Mouse (Mus musculus) T-cell, adult 2 months (primary cell): ENCODE data around the gene Wscd1.

Experiments
- DNase-seq: peaks from one replicate; pipeline ENCODE4 v3.0.0; 2022; ENCODE audit warnings: low spot score

Gene Wscd1

DNA sequence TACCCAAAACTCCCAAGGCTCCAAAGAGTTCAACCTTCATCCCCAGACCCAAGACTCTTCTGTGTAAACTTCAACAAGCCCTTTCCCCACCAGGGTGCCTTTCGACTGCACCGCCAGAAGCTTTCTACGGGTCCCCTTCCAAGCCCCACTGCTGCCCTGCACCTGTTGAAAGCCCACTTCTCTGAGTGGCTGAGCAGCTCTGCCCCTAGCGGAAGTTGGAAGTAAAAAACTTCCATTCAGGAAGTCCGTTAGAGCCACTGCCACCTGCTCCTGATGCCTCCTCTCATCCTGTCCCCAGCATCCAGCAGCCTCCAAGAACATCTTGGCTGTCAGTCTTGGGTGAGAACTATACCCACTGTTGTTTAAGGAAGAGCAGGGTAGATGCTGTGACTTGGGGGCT lies at the start of gene Wscd1:
Wscd1 (plus strand) TSS at position 250 of the 400 bp plus-strand sequence.
- DNase-seq = no peak

DNA sequence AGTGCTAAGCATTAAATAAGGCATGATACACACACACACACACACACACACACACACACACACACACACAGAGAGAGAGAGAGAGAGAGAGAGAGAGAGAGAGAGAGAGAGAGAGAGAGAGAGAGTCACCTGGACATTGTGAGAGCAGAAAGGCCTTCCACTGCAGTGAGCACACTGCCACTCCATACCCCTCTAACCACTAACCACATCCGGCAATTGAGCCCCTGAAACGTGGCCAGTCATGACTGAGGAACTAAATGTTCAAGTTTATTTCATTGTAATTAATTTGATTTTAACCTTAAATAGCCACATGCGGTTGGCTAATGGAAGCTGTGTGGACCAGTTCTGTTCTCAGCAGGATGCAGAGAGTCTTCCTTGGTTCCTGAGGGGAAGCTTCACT lies 21.7 kb upstream of the Wscd1 start:
- DNase-seq = peak; percentile 8

DNA sequence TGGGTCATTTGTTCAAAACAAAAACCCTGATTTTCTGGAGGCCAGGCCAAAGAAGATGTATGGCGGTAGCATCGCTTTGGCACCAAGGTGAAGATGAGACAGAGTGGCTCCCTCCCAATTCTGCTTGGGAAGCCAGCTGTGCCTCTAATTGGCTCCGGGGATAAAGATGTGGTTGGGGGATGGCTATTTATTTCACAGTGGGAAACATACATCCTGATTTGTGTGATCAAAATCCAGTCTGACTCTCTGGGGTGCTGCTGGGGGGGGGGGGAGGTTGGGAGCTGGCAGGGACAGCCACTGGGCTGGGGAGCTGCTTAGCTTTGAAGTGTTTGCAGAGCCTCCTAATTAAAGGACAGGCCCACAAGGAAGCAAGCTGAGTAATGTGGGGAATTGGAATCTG lies 20.4 kb upstream of the Wscd1 start:
- DNase-seq = no peak

DNA sequence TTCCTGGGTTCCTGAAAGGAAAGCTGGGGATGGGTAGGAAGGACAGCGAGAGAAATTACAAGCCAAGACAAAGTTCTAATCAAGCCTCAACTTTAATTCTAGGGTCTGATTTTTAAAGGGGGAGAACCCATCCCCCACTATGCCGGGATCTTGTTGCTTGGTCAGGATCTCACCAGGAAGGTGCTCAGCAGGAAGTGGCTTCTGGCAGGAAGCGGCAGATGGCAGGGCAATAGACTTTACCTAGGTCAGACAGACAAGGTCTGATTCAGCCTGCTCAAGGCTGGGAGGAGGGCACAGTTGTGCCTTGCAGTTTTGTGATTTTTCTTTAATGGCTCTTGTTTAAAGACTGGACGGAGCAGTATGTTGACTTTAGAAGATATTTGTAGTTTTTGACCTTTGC lies 15.9 kb upstream of the Wscd1 start:
- no peak for DNase-seq

DNA sequence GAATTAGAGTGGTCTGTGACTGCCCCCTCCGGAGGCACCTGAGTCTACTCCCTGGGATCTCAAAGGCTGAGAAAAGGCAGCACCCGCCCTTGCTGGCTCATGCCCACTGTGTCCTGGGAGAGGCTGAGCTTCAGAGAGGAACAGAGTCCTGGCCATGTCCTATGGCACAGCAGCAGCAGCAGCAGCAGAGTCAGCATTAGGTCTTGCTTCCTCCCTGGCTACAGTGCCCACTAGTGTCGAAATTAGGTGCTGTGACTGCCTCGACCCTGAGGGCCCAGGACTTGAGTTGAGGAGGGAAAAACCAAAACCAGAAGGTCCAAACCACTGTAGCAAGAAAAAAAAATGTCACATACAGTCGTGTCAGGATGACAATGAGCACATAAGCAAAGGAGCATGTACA lies 12.6 kb upstream of the Wscd1 start:
- no peak for DNase-seq

DNA sequence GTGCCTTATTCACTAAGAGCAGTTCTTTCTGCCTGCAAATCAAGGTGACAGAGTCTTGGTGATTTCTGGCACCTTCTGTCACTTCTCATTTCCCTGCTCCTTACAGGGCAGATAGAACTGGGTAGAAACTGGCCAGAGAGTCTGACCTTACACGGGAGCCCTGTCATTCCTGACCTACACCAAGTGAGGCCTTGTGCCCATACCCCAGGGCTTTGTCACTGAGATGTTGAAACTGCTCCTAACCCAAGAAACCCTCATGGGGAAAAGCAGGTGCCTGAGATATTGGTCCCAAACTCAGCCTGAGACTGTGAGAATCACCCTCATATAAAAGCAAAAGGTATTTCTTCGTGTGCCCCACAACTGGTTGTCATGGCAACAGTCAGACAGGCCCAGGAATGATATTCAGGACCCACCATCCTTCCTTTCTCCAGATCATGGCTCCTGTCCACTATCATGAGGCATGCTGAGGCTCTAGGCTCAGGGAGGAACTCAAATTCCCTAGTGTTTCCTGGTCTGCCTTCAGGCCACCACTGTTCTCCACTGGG lies 11.1 kb upstream of the Wscd1 start:
- no peak for DNase-seq

DNA sequence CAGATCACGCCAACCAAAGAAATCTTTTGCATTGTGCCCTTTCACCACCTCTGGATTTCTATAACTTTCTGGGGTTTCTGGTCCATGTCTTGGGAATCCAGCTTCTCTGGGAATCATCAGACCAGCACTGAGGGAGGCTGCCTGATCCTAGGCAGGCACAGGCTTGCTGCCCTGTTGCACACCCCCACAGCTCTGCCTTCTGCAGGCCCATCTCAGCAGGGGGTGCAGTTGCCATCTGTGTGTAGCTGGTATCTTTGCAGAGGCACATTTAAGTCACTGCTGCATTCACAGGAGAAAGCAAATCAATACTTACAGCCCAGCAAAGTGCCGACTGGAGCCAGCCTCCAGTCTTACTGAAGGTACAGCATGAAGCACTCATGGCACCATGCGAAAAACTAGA lies 3.8 kb upstream of the Wscd1 start:
- no peak for DNase-seq

DNA sequence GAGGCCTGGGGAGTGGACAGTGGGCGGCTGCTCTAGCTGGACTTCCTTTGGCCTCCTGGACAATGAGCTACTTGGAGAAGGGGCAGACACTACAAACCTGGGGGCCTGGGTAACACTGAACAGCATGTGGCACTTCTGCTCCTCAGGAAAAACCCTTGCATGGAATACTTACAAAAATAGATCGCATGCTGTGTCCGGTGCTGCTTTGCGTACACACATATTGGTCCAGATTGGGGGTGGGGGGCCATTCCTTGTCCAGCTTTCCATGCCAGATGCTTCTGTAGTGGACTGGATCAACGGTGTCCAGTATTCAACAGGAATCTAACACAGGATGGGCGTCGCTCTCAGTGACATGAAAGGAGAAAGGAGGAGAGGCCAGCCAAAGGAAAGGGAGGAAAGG lies 2.0 kb upstream of the Wscd1 start:
- DNase-seq = no peak

DNA sequence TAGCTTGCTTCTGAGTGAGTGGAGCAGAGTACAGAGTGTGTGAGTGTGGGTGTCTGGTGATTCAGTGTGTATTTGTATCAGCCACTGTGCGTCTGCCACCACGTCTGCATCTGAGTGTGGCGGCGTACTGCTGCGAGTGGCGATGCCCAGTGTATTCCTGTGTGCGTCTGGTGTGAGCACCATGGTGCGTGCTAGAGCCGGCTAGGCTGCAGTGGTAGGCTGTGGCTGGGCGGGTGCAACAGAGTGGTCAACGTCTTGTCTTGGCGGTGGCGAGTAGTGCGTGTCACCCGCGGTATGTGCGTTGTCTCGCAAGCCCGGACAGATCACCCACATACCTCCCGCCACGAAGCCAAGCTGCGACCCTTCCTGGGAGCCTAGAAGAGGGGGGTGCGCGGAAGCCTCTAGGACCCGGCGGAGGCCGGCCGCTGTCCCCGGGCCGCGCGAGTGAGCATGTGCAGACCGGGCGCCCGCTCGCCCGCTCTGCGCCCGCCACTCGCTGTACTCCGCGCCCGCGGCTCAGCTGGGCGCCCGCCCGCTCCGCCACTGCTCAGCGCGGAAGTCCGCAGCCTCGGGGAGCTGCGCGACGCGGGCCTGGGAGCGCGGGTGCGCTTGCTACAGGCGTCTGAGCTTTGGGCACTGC lies 934 bp downstream of the Wscd1 start:
- DNase-seq = peak; percentile 16

DNA sequence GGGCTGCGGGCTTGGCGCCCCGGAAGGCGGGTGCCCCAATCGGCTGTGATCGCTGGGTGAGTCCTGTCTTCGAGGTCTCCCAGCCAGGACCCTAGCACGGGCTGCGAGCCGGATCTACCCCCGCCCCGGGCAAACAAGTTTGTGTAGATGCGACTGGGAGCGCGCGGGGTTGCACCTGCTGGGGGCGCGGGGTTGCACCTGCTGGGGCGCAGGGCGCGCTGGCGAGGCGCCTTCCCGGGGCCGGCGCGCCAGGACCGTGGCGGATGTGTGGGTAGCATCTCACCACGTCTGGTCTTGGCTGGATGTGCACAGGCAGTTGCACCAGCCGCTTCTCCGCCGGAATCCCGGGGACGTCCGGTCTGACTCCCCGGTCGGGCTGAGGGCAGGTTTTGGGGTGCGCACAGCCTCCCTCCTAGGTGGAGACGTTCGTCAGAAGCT lies 1.5 kb downstream of the Wscd1 start:
- DNase-seq = peak; percentile 5

DNA sequence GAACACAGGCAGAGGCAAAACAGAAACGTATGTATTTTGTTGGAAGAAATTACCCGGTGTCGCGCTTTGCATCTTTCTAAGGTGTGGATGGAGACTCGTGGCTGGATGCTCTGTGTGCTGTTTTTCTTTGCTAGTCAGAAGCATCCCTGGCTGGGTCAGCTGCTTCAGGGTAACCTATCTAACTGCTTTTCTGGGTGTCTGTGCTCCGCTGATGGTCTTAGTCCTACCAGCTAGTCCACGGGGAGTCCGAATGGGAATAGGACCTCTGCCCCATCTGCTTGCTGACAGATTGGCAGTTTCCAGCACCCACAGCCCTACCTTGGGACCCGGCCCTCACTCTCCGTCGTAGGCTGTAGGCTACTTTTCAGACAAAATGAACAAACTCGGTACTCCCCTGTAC lies 2.0 kb downstream of the Wscd1 start:
- no peak for DNase-seq

DNA sequence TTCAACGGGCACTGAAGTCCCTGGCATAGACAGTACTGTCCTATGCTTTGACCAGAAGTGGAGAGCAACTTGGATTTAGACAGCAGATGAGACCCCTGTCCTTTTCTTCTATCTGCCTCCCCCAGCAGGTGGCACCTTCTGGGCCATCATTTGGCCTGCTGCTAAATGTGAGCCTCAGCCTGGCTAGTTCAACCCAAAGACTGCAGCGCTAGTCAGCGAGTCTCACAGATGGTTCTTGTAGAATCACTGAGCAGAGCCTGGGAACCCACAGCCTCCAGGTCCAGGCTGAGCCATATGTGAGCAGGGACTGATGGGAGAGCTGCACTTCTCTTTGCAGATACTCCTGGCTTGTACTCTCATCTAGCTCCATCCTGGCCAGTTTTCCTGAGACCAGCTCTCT lies 2.9 kb downstream of the Wscd1 start:
- DNase-seq = no peak

DNA sequence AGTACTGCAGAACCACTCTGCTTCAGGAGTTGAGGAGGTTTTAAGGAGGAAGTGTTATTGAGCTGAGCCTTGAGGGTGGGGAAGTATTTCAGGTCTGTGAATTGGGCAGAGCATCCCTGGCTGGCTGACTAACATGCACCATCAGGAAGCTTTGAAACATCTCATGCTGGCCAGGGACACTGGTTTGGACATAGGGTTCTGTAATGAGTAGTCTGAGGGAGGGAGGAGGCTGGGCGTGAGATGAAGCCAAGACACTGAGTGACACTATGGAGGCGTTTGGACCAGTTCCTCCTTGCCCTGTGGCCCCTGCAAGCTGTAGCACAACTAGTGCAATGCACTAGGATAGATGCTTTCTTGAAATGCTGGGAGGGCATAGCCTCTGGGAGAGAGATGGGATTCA lies 5.4 kb downstream of the Wscd1 start:
- no peak for DNase-seq

DNA sequence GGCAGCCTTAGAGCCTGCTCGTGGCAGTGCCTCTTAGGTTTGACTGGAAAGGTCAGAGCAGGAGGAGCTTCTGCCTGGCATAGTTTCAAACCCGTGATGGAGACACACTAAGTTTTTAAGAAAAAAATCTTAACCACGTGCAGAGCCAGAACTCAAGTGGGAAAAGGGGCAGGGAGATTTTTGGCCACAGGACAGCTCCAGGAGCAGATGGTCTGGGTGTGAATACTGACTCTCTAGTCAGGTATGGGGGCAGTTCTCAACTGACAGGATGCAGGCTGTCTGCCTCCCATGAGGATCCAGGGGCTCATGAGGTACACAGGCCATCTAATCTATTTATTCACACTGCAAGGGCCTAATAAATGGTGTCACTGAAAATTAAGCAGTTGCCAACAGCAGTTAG lies 6.6 kb downstream of the Wscd1 start:
- no peak for DNase-seq

DNA sequence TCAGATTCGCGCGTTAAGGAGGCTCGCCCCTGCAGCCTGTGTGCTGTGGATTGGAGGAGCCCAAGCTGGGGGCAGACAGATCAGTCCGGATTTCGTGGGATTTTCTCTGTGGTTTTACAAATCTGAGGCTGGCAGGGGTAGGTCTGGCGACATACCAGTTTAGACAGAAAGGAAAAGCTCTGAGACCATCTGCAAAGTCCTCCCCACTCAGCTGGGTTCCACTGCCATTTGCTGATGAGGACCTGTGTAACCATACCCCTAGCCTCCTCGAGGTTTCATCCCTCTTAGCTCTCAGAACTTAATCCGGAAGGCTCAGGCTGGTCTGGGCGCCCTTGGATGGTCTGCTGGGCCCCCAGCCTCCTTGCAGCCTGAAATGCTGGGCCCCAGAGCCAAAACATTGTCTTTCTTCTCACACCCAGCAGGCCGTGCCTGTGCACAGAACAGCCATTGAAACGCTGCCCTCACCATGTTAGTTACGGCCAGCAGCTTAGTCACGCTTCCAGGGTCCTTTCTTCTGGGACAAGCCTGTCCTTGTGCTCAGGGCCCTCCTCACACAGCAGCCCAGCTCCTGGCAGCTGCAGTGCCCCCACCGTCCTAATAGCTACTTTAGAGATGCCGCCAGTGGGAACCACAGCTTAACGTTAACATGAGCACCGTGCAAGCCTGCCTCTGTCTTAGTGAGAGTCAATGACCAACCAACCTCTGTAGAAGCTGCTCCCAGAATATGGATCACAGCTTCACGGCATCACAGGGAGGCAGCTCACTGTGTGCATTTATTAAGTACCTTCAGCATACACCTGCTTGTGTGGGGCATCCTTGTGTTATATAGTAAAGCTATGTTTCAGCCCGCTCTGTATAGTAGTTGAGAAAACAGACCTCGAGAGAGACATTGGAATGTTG lies 8.7 kb downstream of the Wscd1 start:
- no peak for DNase-seq

DNA sequence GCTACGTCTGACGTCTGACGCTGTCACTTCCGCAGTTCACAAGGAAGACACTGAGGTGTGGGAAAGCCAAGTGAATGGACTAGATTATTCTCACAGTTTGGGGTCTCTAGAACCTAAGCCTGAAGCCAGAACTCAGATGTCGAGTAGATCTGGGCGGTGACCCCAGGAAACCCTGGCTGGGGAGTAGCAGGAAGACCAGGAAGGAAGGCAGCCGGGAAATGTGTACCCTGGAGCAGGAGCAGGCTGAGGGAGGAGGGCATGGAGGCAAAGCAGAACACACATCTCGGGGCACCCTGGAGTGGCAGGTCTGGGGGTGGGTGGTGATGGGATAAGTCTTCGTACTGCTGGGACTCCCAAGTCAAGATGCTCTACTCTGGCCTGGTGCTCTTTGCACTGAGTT lies 11.3 kb downstream of the Wscd1 start:
- no peak for DNase-seq

DNA sequence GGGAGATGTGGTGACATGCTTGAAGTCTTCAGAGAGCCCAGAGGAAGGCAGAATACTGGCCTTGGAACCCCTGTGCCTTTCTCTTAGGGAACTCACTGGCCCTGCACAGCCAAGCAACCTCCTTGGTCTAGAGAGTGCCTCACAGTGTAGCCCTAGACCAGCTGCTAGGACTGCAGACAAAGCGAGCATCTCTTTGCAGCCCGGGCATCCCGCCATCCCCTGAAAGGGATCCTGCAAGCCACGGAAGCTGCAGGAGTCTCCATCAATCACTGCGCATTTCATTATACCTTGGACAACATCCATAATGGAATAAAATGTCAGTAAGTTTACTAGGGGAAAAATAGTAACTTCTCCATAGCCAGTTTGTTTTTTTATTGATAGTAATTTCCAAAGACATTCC lies 13.4 kb downstream of the Wscd1 start:
- DNase-seq = no peak

DNA sequence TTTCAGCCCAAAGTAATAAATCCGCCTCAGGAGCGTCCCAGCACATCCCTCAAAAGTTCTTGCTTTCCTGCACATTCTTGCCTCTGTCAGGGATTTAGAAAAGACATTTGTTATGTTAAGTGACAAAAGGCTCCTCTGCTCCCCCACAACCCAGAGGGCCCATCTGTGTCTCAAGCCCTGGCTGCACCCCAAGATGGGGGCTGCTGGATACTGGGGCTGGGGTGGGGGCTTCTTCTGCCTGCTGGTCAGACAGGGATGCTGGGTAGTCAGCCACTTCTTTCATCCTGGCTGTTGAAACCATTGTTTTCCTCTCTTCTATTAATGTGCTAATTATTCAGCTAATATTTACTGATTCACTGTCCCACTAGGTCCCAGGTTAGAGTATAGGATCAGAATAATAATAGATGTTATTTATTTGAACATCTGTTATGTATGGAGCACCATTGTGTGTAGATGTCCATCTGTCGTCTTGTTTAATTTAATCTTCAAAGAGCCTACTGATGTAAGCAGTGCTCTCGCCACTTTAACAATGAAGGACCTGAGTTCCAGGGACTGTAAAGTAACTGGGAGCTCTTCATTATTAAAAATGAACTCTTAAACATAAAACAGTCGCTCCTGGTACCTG lies 14.0 kb downstream of the Wscd1 start:
- DNase-seq = no peak

DNA sequence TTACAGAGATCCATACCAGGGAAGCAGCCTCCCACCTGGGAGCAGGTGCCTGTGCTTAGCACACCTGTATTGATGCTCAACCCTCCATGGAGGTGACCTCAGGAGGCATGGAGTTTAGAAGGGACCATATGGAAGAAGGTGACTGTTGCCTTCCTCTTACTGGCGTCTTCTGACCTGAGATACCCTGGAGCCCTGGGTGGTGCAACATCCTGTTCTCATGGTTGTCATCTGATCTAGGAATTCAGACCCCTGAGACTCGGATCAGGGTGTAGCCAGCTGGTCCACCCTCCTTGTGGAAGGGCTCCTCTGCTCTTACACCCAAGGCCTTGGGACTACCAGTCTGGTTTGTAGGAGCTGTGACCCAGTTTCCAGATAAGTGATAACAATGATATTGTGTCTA lies 15.0 kb downstream of the Wscd1 start:
- DNase-seq = no peak

DNA sequence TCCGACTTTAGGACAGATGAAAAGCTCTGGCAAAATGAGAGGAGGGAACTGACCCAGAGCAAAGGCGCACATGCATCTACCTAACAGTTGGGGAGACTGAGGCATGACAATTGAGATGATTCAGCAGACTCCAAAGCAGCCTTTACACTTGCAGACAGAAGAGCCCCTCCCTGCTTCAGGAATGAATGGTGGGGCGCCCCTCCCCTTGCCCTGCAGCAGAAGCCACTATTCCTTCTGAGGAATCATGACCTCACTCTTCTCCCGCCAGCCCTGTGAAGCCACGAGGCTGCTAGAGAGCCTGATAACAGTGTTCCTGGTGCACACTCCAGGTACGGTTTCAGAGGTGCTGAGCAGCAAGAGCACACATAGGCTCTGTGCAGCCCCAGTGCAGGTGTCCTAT lies 15.6 kb downstream of the Wscd1 start:
- DNase-seq = no peak

DNA sequence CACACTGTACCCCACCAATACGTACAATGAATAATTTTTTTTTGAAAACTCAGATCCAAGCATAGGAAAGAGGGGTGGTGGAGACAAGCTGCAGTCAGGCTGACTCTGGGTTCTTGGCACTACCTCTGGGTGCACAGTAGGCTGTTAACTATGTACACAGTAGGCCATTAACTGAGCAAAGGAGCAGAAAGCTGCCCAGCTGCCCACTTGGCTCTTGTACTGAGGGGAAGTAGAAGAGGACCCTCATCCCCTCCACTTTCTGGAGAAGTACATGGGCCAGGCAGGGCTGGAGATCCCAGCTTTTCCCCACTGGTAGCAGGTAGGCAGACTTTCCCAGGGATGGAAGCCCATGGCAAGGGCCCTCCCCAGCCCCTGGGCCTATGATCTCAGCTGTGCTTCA lies 16.7 kb downstream of the Wscd1 start:
- DNase-seq = no peak

DNA sequence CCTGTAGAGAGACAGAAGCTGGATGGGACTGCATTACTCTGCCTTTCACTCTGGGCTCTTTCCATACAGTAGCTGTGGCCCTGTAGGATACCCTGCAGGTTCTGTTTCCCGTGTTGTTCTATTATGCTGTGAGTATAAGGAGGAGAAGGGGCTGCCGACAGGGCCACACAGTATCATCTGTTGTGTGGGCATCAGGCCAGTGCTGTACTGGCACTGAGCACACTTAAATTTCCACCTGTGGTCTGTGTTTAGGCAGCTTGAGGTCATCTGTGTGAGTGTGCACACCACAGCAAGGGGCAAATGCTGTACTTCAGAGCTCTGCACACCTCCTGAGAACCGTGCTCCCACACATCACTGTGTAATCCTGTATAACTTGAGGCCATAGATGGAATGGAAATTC lies 18.0 kb downstream of the Wscd1 start:
- no peak for DNase-seq

DNA sequence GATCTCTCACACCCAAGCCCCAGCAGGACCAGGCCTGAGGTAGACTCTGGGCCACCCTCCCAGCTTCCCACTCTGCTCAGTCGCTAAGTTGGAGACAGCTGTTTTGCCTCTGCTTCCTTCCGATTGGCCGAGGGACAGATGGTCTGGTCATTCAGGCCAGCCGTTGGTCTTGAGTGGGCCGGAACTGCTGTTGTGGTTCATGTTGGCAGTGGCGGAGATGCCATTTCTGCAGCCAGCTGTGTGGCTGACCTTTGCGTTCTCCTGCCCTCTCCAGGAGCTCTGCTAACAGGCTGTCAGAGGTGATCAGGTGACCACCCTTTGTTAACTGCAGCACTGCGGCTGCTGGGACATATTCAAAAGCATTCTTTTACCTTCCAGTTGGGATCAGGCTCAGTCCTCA lies 20.0 kb downstream of the Wscd1 start:
- DNase-seq = no peak
